Mouse (Mus musculus): ENCODE data around the gene Taar7b. TPM values are rescaled to one million over a fixed set of nuclear protein-coding genes. Genes with fewer than 3 reads are reported as not detected.

Gene Taar7b
- not detected for total RNA-seq (2021)

DNA sequence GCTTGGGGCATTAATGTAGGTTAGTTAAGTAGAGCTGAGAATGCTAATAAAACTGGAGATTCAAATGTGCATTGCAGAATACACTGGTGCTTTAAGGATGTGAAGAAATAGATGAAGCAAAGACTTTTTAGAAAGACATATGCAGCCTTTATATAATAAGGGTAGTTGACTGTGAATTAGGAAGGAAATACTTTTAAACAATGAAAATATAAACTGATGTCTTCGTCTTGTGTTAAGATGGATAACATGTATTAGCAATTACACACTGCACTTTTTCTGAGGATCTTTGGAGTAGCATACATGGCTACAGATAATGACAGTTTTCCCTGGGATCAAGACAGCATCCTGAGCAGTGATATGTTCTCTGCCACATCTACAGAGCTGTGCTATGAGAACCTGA, at the start of gene Taar7b:
TSS of gene Taar7b (plus strand) at position 301 of the 400 bp plus-strand sequence.
- DNase-seq: no peak

DNA sequence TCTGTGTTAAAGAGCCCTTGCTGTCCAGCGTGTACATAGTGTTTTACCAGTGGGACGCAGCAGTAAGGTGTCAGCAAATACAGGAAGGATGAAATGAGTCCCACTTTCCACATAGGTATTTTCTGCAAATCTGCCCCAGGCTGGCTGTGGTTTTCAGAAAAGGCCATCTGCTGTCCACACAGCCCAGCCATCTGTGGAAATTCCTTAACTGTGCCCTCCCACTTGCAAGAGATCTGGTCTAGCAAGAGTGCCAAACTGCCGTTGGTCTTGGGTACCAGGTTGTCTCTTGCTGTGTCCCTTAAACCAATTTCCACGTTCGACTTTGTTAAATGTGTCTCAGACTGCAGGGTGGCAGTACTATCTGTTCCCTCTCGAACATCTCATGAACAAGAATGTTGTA, 48.0 kb upstream of the Taar7b start:
- no peak for DNase-seq

DNA sequence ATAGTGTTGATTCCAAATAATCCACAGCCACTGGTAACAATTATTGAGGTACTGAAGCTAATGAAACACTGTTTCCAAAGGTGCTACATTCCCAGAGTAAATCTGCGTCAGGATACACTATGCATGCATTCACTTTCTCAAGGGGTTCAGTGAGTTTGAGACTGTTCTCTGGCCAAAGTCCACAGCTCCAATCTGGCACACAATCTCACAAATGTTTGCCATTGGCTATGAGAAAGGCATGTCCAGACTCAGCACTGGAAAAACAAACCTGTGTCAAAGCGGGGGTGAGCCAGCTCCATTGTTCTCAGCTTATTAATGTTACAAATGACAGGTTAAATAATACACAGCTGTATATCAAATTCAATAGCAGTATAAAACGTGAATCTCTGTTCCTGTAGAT, 40.7 kb upstream of the Taar7b start:
- DNase-seq: no peak

DNA sequence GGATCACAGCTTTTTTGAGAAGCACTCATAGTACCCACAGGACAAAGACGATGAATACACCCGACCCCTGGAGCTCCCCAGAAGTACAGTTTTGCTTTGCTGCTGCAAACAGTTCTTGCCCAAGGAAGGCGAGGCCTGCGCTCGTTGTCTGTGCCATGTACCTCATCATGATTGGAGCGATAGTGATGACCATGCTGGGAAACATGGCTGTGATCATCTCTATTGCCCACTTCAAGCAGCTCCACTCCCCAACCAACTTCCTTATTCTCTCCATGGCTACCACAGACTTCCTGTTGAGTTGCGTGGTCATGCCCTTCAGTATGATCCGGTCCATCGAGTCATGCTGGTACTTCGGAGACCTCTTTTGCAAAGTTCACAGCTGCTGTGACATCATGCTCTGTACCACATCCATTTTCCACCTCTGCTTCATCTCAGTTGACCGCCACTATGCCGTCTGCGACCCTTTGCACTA, 39.3 kb upstream of the Taar7b start, which contains the start of gene Taar4:
TSS of gene Taar4 (plus strand) at position 51 of the 472 bp plus-strand sequence.
- DNase-seq: no peak

DNA sequence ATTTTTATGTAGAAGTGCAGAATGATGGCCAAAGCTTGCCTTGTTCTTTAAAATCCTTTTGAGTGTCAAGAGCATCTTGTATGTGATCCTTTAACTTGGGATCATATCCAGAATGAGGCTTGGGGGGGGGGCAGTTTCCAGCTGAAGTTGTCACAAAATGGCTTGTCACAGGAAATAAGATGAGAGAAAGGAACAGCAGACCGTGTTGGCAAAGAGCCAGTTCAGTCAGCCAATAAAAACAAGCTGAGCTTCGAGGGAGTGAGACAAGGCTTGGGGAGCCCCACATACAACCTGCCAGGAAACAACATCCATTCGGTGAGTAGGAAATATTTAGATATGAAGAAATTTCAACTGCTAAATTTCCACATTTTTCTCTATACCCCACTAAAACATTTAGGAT, 36.3 kb upstream of the Taar7b start:
- DNase-seq: no peak

DNA sequence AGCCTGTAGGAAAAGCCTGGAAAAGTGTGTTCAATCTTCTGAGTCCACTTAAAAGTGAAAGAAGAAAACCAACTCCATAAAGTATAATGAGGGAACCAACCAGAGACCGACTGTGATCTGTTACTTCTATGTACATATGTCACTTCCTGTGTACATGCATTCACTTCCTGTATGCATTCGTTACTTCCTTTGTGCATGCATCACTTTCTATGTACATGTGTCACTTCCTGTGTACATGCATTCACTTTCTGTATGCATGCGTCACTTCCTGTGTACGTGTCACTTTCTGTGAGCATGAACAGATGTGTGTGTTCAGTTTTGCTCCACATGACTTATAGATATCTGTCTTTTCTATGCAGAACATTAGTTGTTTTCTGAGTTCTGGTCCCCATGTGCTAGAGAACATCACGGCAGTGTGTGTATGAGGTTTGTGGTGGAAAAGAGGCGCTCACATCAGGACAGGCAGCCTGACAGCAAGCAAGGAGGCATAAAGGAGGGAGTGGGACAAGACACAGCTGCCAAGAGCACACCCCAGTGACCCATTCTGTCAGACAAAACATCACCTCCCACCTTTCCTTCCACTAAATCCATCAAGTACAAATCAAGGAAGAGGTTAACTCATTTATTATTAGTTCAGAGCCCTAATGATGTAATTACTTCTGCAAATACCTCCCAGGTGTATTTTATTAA, 34.7 kb upstream of the Taar7b start:
- no peak for DNase-seq

DNA sequence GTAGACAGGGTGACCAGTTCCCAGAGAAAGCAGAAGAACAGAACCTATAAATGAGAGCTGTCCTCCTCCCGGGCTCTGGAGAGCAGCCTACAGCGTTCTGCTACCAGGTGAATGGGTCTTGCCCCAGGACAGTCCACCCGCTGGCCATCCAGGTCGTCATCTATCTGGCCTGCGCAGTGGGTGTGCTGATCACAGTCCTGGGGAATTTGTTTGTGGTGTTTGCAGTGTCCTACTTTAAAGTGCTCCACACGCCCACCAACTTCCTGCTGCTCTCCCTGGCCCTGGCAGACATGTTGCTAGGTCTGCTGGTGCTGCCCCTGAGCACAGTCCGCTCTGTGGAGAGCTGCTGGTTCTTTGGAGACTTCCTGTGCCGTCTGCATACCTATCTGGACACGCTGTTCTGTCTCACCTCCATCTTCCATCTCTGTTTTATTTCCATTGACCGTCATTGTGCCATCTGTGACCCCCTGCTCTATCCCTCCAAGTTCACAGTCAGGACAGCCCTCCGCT, 29.0 kb upstream of the Taar7b start, which contains the start of gene Taar5:
TSS of gene Taar5 (plus strand) at position 51 of the 510 bp plus-strand sequence.
- DNase-seq: no peak

DNA sequence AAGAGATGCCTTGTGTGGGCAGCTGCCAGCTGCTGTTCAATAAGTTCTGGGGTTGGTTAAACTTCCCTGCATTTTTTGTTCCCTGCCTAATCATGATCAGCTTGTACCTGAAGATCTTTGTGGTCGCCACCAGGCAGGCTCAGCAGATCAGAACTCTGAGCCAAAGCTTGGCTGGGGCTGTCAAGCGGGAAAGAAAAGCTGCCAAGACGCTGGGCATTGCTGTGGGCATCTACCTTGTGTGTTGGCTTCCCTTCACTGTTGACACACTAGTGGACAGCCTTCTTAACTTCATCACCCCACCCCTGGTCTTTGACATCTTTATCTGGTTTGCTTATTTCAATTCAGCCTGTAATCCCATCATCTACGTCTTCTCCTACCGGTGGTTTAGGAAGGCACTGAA, 28.5 kb upstream of the Taar7b start:
- no peak for DNase-seq

DNA sequence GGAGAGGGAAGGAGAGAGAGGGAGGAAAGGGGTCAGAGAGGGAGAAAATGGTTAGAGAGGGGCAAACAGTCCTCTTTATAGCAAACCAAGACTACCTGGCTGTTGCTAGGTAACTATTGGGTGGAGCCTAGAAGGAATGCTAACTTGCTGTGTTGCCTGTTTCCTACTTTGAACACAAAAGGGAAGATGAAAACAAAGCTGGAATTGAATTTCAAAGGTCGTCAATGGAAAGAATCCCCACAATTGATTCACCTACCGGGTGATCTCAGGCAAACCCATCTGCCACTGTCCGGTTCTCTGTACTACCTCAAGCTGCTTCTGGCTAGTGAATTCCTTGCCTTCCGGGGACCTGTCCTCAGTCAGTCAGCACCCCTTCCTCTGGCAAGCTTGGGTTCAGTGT, 21.8 kb upstream of the Taar7b start:
- DNase-seq: no peak

DNA sequence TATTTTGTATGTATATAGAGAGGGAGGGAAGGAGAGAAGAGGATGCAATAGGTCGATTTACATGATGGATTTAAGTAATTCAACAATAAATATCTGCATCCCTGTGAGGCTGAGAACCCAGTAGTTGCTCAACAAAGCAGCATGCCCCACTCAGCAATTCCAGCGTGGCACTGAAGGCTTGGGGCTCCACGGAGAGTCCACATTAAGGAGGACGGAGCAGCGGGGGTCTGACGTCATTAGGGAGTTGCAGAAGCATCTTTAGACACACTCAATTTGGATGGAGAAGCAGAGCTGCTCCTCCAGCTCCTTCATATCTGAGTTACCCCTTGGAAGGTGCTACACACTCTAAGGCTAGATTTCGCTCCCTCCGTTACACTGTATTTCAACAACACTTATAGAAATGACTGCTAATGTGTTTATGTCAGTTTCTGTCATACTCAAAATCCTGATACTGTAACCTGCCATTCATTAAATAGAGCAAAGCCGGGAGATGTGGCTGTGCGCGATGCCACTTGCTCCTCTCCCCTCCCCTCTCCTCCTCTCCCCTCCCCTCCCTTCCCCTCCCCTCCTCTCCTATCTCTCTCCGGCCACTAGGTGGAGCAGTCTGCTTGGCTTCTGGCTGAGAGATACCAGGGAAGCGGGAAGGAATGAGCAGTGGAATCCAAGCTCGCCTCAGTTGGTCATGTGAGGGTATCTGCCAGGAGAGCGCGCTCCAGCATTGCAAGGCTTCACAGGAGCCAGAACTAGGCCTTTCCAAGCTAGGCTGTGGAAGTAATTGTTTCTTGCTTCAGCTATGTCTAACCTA, 20.6 kb upstream of the Taar7b start:
- DNase-seq: peak; percentile 64 to 67

DNA sequence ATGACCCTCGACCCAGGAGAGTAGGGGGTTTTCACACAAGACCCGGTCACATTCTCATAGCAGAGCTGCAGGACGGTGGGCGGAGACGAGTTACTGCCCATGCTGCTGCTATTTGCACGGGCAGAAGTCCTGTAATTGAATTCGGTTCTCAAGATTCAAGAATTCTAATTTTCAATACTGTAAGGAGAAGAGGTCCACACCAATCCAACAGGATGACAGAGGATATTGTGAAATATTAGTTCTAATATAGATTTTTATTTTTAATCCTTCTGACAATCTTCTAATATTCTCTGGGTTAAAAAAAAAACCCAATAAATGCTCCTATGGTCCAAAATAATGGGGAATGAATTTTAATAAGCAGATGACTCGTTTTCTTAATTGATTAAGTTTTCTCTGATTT, 14.2 kb upstream of the Taar7b start, which contains the start of gene Taar6:
TSS of gene Taar6 (minus strand) at position 101 of the 400 bp plus-strand sequence.
- DNase-seq: no peak

DNA sequence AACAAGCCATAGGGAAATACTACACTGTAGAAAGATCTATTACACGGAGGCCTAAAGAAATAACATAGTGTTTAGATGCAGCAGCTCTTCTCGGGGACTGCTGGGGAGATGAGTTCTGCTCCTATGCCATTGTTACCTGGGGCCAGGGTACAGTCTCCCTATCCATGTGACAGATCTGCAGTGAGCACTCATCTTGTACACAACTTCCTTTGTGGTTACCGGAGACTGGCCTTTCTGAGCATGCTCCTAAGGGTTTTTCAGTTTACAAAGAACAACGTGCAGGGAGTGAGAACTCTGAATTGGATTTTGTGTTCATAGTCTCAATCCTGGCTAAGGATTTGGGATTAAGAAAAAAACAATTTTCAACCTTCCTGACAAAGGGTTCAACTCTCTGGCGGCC, 13.3 kb upstream of the Taar7b start:
- DNase-seq: no peak

DNA sequence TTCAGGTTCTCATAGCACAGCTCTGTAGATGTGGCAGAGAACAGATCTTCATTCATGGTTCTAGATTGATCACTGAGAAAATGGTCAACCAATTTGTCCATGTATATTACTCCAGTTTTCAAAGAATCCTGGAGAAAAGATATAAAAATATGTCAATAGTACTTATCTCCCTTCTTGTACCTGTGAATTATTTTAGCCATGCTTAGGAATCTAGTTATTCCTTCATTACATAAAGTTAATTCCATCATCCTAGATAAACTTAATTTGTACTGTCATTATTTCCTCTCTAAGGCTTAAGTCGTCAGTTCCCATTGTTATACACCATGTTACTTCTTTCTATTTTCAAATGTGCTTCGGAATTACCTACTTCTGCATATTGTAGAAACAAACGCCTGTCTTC, 6.4 kb upstream of the Taar7b start, which contains the start of gene Taar7a:
TSS of gene Taar7a (minus strand) at position 101 of the 400 bp plus-strand sequence.
- no peak for DNase-seq

DNA sequence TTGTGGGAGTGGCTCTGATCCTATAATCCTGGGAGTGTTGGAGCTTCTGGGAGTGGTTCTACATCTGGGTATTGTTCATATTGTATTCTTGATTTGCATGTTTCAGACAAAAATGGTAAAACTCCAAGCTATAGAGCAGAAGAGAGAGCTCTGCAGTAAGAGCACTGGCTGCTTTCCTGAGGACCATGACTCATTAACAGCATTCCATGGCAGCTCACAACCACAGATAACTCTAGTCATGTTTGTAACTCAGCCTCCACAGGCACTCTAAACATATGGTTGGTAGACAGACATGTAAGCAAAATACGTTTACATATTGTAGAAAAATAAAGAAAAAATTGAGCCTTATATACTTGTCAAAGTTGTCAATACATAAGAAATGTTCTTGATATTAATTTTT, 6.7 kb downstream of the Taar7b start:
- DNase-seq: no peak

DNA sequence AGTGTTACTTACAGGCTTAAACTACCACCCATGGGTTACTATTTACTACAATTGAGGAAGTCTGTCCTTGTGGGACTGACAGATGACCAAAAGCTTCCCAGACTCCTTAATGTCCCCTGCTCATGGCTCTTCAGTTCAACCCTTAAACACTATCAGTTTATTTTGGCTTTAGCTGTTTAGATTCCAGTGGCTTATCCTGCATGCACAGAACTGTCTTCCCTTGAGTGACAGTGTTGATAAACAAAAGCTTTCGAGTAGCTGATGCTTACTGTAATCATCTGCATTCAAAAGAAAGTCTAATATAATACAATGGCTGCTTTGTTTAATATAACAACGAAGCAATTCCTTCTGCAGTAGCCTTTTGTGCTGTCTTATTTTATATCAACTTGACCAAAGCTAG, 7.3 kb downstream of the Taar7b start:
- no peak for DNase-seq

DNA sequence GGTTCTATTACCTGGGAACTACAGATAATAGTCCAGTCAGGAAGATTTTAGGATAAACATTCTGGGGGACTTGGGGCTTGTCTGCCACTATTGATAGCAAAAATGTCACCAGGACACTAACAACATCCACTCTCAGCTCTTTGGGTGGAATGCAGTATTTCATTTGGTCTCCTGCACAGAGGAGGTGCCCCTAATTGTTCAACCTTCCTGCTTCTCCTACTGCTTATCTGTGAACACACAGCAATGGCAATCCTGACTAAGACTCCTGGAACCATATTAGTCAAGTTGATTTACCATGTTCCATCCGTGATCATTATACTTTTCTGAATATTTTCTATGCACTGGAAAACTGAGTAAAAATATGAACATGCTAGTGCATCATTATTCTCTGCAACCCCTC, 8.4 kb downstream of the Taar7b start:
- DNase-seq: no peak

DNA sequence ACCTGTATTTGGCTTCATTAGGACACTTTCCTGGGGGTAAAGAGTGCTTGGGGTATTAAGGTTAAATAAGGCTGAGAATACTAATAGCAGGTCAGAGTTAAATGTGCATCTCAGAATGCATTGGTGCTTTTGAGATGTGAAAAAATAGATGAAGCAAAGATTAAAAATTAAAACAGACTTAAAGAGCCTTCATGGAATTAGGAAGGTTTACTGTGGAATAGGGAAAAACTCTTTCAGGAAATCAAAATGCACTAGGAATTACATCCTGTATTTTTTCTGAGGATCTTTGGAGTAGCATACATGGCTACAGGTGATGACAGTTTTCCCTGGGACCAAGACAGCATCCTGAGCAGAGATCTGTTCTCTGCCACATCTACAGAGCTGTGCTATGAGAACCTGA, 27.2 kb downstream of the Taar7b start, which contains the start of gene Taar7d:
TSS of gene Taar7d (plus strand) at position 301 of the 400 bp plus-strand sequence.
- no peak for DNase-seq

DNA sequence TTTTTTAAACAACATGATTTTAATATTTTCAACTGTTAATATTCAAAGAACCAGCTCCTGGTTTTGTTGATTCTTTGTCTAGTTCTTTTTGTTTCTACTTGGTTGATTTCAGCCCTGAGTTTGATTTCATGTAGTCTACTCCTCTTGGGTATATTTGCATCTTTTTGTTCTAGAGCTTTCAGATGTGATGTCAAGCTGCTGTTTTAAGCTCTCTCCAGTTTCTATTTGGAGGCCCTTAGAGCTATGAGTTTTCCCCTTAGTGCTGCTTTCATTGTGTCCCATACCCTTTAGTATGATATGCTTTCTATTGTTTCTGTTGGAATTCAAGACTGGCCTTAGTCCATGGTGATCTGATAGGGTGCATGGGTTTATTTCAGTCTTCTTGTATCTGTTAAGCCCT, 31.6 kb downstream of the Taar7b start:
- DNase-seq: no peak

DNA sequence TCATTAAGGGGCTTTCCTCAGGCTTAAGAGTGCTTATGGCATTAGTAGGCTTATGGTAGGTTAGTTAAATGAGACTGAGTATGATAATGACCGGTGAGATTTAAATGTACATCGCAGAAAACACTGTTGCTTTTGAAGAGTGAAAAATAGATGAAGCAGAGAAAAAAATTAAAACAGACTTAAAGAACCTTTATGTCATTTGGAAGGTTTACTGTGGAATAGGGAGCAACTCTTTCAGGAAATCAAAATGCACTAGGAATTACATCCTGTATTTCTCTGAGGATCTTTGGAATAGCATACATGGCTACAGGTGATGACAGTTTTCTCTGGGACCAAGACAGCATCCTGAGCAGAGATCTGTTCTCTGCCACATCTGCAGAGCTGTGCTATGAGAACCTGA, 37.6 kb downstream of the Taar7b start, which contains the start of gene Taar7e:
TSS of gene Taar7e (plus strand) at position 301 of the 400 bp plus-strand sequence.
- DNase-seq: no peak

DNA sequence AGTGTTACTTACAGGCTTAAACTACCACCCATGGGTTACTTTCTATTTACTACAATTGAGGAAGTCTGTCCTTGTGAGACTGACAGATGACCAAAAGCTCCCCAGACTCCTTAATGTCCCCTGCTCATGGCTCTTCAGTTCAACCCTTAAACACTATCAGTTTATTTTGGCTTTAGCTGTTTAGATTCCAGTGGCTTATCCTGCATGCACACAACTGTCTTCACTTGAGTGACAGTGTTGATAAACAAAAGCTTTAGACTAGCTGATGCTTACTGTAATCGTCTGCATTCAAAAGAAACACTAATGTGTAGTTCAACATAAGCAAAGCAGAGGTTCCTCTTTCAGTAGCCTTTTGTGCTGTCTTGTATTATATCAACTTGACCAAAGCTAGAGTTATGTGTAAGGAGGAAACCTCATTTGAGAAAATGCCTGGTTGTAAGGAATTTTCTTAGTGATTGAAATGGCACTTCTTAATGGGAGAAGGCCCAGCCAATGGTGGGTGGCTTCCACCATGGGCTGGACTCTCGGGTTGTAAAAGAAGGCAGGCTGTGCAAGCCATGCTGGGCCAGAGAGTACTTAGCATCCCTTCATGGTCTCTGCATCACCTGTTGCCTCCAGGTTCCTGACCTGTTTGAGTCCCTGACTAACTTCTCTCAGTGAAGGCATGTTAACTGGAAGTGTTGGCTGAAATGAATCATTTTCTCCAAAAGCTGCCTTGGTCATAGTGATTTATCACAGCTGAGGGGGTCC, 40.6 kb downstream of the Taar7b start:
- no peak for DNase-seq

DNA sequence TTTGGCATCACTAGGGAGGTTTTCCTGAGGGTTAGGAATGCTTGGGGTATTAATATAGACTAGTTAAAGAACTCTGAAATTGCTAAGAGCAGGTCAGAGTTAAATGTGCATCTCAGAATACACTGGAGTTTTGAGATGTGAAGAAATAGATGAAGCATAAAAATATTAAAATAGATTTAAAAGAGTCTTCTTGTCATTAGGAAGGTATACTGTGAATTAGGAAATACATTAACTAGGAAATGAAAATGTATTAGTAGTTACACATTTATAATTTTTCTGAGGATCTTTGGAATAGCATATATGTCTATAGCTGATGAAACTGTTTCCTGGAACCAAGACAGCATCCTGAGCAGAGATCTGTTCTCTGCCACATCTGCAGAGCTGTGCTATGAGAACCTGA, 49.5 kb downstream of the Taar7b start, which contains the start of gene Taar7f:
TSS of gene Taar7f (plus strand) at position 301 of the 400 bp plus-strand sequence.
- no peak for DNase-seq

All from layer of hippocampus, postnatal 36 days (tissue).